Mouse (Mus musculus): ENCODE measurements at regions not wholly inside any gene's neighbourhood (a gene's known extent, or its start where the extent isn't known, plus 50 kb on each side); places are given as distances from the start of the nearest gene placed in this dataset.

- Histone ChIP-seq H3K9ac (no peak overlapping the region), H3K4me3 (no peak overlapping the region), H3K9me3 (no peaks in the 10 kb centered on the region), H3K4me2 (no peak overlapping the region), H3K27me3 (replicated peaks) (no peaks in the 10 kb centered on the region), H3K36me3 (replicated peaks) (no peaks in the 10 kb centered on the region), H3K4me1 (0 out of 2 replicates have a peak, but pooled peaks cover 2% of the 10 kb centered on the region), H3K27ac (no peak overlapping the region)
- WGBS = 16% methylated on average over 7 of the region's 7 CpGs
- peak; percentile 71; the same call in 1 of the 2 replicates for ATAC-seq (replicated peaks)
Measured at GRCm38 (mm10) chr9:66646226-66646625, 53.3 kb upstream of the Usp3 start.

- Histone ChIP-seq H3K9ac (no peak overlapping the region), H3K9me3 (no peaks in the 10 kb centered on the region), H3K4me2 (no peak overlapping the region), H3K36me3 (replicated peaks) (no peaks in the 10 kb centered on the region), H3K27ac (no peak overlapping the region), H3K4me1 (0 out of 2 replicates have a peak, but pooled peaks cover 4% of the 10 kb centered on the region), H3K4me3 (no peak overlapping the region), H3K27me3 (replicated peaks) (no peaks in the 10 kb centered on the region)
- 23% methylated on average over 6 of the region's 6 CpGs for WGBS
- no peak for ATAC-seq (replicated peaks)
Measured at GRCm38 (mm10) chr9:66651306-66651705, 58.4 kb upstream of the Usp3 start.

DNA sequence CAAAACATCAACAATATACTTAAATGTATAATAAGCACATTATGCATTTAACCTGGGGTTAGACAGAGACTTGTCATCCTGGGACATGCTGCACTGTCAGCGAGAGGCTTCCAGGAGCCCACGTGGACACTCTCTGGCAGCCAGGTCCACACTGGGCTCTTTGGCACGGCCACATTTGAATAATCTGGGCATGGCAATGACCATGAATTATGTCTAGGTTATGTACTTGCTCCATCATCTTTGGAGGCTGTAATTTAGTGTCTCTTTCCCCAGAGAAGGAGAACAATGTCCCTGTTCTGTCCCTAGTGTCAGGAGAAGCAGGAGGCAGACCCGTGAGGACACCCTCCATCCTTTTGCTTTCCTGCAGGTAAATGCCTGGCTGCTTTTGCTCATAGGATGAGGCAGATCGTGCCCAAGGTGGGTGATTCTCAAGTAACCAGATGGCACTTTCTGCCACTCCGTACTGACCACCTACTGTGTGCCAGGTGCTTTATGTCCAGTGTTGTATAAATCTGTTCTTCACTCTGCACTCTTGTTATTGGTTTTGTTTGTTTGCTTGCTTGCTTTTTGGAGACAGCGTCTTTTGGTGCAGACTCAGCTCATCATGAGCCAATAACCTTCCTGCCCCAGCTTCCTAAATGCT lies 56.2 kb upstream of the Car12 start:
- Histone ChIP-seq H3K27ac (no peak overlapping the region), H3K36me3 (replicated peaks) (no peaks in the 10 kb centered on the region), H3K4me3 (no peak overlapping the region), H3K4me2 (no peak overlapping the region), H3K4me1 (no peaks in the 10 kb centered on the region), H3K9me3 (no peaks in the 10 kb centered on the region), H3K27me3 (replicated peaks) (no peaks in the 10 kb centered on the region), H3K9ac (no peak overlapping the region)
- 86% methylated on average over 7 of the region's 7 CpGs for WGBS
- ATAC-seq (replicated peaks) = no peak

DNA sequence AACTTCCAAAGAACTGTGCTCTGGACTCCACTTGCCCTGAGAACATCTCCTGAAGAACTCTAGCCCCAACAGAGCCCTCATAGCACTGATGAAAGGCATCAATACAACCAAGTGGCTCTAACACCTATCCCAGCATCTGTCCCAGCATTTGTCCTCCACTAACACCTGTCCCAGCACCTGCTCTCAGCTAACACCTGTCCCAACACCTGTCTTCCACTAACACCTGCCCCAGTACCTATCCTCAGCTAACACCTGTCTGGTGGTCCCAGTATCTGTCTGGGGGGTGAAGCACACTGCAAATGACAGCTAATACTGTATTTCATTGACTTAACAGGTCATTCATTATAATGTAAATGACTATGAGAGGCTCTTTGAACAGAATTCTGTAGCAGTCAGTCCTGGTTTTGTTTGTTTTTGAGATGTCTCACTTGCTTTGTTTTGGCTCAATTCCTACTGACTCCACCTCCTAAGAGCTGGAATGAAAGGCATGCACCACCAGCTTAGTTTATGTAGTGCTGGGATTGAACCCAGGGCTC lies 54.7 kb upstream of the Car12 start:
- no peaks in the 10 kb centered on the region for H3K4me1 ChIP-seq
- no peak overlapping the region for H3K4me2 ChIP-seq
- ATAC-seq (replicated peaks) = no peak
- H3K27me3 ChIP-seq (replicated peaks) = no peaks in the 10 kb centered on the region
- no peak overlapping the region for H3K9ac ChIP-seq
- H3K27ac ChIP-seq = no peak overlapping the region
- H3K9me3 ChIP-seq = no peaks in the 10 kb centered on the region
- H3K4me3 ChIP-seq = no peak overlapping the region
- no peaks in the 10 kb centered on the region for H3K36me3 ChIP-seq (replicated peaks)

GRCm38 (mm10) chr9:66659781-66660445 lies 53.6 kb upstream of the Car12 start:
- H3K27me3 ChIP-seq (replicated peaks) = no peaks in the 10 kb centered on the region
- H3K27ac ChIP-seq = no peak overlapping the region
- H3K4me3 ChIP-seq = no peak overlapping the region
- H3K9me3 ChIP-seq = no peaks in the 10 kb centered on the region
- no peaks in the 10 kb centered on the region for H3K36me3 ChIP-seq (replicated peaks)
- 82% methylated on average over 11 of the region's 11 CpGs for WGBS
- ATAC-seq (replicated peaks) = no peak
- H3K9ac ChIP-seq = no peak overlapping the region
- H3K4me2 ChIP-seq = no peak overlapping the region
- H3K4me1 ChIP-seq = no peaks in the 10 kb centered on the region

DNA sequence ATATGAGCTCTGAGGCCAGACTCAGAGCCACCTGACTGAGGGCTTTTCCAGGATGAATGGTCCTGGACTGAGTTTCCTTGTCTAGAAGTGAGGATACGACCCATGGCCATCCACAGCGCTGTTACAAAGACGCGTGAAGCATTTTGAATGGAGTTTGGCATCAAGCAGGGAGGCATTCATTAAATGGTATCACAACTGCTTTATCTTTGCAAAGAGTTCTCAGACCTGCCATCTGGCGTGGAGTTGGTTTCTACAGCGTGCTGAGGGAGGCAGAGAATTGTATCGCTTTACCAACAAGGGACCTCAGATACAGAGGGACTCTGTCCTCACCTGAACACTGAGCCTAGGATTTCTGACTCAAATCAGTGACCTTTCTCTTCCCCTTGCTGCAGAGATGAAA lies 51.9 kb upstream of the Car12 start:
- Histone ChIP-seq H3K4me3 (no peak overlapping the region), H3K27me3 (replicated peaks) (no peaks in the 10 kb centered on the region), H3K9ac (no peak overlapping the region), H3K36me3 (replicated peaks) (no peaks in the 10 kb centered on the region), H3K4me2 (no peak overlapping the region), H3K4me1 (no peaks in the 10 kb centered on the region), H3K9me3 (no peaks in the 10 kb centered on the region), H3K27ac (no peak overlapping the region)
- no peak for ATAC-seq (replicated peaks)
- WGBS = 77% methylated on average over 7 of the region's 7 CpGs

- ATAC-seq (replicated peaks) = no peak
- WGBS = 77% methylated on average over 4 of the region's 4 CpGs
- Histone ChIP-seq H3K4me2 (no peak overlapping the region), H3K9ac (no peak overlapping the region), H3K9me3 (no peaks in the 10 kb centered on the region), H3K4me3 (no peak overlapping the region), H3K36me3 (replicated peaks) (no peaks in the 10 kb centered on the region), H3K27me3 (replicated peaks) (no peaks in the 10 kb centered on the region), H3K4me1 (no peaks in the 10 kb centered on the region), H3K27ac (no peak overlapping the region)
Measured at GRCm38 (mm10) chr9:66662443-66662842, 51.0 kb upstream of the Car12 start.

All from midbrain, embryonic 15.5 days (tissue).